Mouse (Mus musculus): Measurements from ENCODE around the gene Ddx19b. TPM values are rescaled to one million over a fixed set of nuclear protein-coding genes. Genes with fewer than 3 reads are reported as not detected.
"Not testable (repeated sequence)": the region's sequence is repeated elsewhere in the genome, so short reads cannot be mapped to it uniquely, and the experiment has no call there.

The Ddx19b gene
- polyA plus RNA-seq, 1 experiment, result not detected

GRCm38 (mm10) chr8:110981304-110981703, 50.2 kb downstream of the Ddx19b start:
- WGBS, result 94% methylated on average over 2 of the region's 2 CpGs
- no peak overlapping the region for H3K4me3 ChIP-seq (ENCODE audit: insufficient read depth, low read depth, low read length)
- H3K4me1 ChIP-seq (ENCODE audit: control insufficient read depth, insufficient read depth, low read length), result no peaks in the 10 kb centered on the region
- TF ChIP-seq POLR2A (IDR thresholded peaks at IDR 0.05; ENCODE audit: insufficient read depth, low read depth, low read length), result no peak
- TF ChIP-seq CTCF (IDR thresholded peaks at IDR 0.05; ENCODE audit: insufficient read depth, low read depth, low read length), result no peak
- no peak overlapping the region for H3K27ac ChIP-seq (ENCODE audit: insufficient read depth, low read depth, low read length)

DNA sequence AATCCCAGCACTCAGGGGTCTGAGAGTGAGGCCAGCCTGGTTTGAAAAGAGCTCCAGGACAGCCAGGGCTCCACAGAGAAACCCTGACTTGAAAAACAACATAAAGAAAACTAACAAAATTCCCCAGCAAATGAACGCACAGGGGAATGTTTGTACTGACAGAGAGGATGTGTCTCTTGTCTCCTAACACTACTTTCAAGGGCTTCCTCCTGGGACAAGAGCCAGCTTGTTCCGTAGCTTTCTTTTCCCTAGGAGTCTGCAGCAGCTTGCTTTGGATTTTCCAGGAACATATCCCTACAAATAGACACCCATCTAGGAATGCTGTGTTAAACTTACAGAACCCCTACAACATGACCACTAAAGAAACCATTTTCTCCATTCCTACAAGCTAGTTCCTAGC, 53.6 kb downstream of the Ddx19b start:
- 72% methylated on average over 2 of the region's 2 CpGs for WGBS
- not testable (repeated sequence) for H3K27ac ChIP-seq (ENCODE audit: insufficient read depth, low read depth, low read length); H3K4me3 ChIP-seq (ENCODE audit: insufficient read depth, low read depth, low read length); H3K4me1 ChIP-seq (ENCODE audit: control insufficient read depth, insufficient read depth, low read length)

DNA sequence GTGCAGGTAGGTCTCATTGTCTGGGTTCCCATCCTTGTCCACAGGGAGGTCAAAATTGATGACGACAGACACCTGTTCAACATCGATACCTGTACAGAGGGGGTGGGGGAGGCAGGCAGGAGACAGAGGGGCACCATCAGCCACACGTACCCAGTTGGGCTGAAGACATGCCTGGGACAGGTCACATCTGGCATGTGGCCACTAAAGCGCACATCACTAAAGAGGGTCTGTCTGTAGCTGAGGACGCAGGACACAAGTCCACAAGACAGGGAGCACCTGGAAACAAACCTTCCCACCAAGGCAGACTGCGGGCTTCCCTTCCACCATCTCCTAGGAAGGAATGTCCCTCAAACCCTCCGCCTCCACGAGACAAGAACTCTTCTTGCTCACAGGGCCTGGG, 55.0 kb downstream of the Ddx19b start:
- not testable (repeated sequence) for H3K4me1 ChIP-seq (ENCODE audit: control insufficient read depth, insufficient read depth, low read length); H3K4me3 ChIP-seq (ENCODE audit: insufficient read depth, low read depth, low read length); H3K27ac ChIP-seq (ENCODE audit: insufficient read depth, low read depth, low read length)
- 91% methylated on average over 8 of the region's 8 CpGs for WGBS

GRCm38 (mm10) chr8:110969910-110970770, 61.4 kb downstream of the Ddx19b start:
- Histone ChIP-seq H3K4me1 (ENCODE audit: control insufficient read depth, insufficient read depth, low read length) (peaks cover 24% of the 10 kb centered on the region), H3K4me3 (ENCODE audit: insufficient read depth, low read depth, low read length) (peak overlapping the region; percentile 52), H3K27ac (ENCODE audit: insufficient read depth, low read depth, low read length) (no peak overlapping the region)
- TF ChIP-seq CTCF (IDR thresholded peaks at IDR 0.05; ENCODE audit: insufficient read depth, low read depth, low read length), result no peak
- TF ChIP-seq POLR2A (IDR thresholded peaks at IDR 0.05; ENCODE audit: insufficient read depth, low read depth, low read length), result peak; percentile 88
- 6% methylated on average over 45 of the region's 45 CpGs for WGBS

DNA sequence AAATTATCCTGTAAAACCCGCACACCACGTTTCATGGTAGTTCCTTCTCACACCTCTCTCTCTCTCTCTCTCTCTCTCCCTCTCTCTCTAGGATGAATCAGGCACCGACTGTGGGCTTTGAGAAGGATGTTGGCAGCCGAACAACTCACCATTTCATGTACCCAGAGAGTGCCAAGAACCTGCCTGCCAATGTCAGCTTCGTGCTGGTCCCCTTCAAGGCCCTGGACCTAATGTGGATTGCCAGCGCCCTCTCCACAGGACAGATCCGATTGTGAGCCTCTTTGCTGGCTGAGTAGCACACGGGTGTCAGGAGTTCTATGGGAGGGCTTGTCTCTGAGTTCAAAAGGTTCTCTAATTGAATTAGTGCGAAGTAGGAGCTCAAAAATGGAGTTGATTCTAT, 64.2 kb downstream of the Ddx19b start:
- Histone ChIP-seq H3K4me3 (ENCODE audit: insufficient read depth, low read depth, low read length) (no peak overlapping the region), H3K4me1 (ENCODE audit: control insufficient read depth, insufficient read depth, low read length) (peaks cover 28% of the 10 kb centered on the region), H3K27ac (ENCODE audit: insufficient read depth, low read depth, low read length) (no peak overlapping the region)
- TF ChIP-seq CTCF (IDR thresholded peaks at IDR 0.05; ENCODE audit: insufficient read depth, low read depth, low read length) (no peak), POLR2A (IDR thresholded peaks at IDR 0.05; ENCODE audit: insufficient read depth, low read depth, low read length) (no peak)
- 41% methylated on average over 9 of the region's 9 CpGs for WGBS

GRCm38 (mm10) chr8:110966586-110966985, 65.0 kb downstream of the Ddx19b start:
- TF ChIP-seq POLR2A (IDR thresholded peaks at IDR 0.05; ENCODE audit: insufficient read depth, low read depth, low read length) (no peak), CTCF (IDR thresholded peaks at IDR 0.05; ENCODE audit: insufficient read depth, low read depth, low read length) (no peak)
- H3K4me1 ChIP-seq (ENCODE audit: control insufficient read depth, insufficient read depth, low read length), result peaks cover 28% of the 10 kb centered on the region
- WGBS, result 77% methylated on average over 8 of the region's 8 CpGs
- H3K4me3 ChIP-seq (ENCODE audit: insufficient read depth, low read depth, low read length), result no peak overlapping the region
- peak overlapping the region; percentile 48; the same call in 1 of the 2 replicates for H3K27ac ChIP-seq (ENCODE audit: insufficient read depth, low read depth, low read length)

DNA sequence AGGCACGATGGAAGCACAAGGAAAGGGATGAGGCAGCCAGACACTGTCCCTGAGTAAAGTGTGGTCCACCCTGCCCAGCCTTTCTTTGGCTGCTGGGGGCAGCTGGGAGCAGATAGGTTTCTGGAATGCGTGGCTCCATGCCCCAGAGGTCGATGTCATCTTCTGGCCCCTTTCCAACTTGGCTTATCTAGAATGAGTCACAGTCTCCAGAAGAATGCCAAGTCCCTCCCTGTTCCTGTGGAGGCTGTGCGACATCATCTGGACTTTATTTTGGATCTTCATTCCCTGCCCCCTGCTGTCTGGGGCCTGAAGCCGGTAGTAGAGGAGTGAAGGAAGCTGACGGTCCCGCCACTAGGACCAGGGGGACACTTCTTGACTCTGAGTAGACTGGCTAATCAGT, 66.0 kb downstream of the Ddx19b start:
- WGBS, result 12% methylated on average over 7 of the region's 7 CpGs
- H3K4me1 ChIP-seq (ENCODE audit: control insufficient read depth, insufficient read depth, low read length), result peaks cover 22% of the 10 kb centered on the region
- TF ChIP-seq CTCF (IDR thresholded peaks at IDR 0.05; ENCODE audit: insufficient read depth, low read depth, low read length), result no peak
- TF ChIP-seq POLR2A (IDR thresholded peaks at IDR 0.05; ENCODE audit: insufficient read depth, low read depth, low read length), result no peak
- H3K4me3 ChIP-seq (ENCODE audit: insufficient read depth, low read depth, low read length), result no peak overlapping the region
- peak overlapping the region; percentile 70 for H3K27ac ChIP-seq (ENCODE audit: insufficient read depth, low read depth, low read length)

- WGBS, result 28% methylated on average over 7 of the region's 7 CpGs
- no peak for TF ChIP-seq CTCF (IDR thresholded peaks at IDR 0.05; ENCODE audit: insufficient read depth, low read depth, low read length)
- TF ChIP-seq POLR2A (IDR thresholded peaks at IDR 0.05; ENCODE audit: insufficient read depth, low read depth, low read length), result no peak
- Histone ChIP-seq H3K27ac (ENCODE audit: insufficient read depth, low read depth, low read length) (peak overlapping the region; percentile 70), H3K4me1 (ENCODE audit: control insufficient read depth, insufficient read depth, low read length) (peaks cover 21% of the 10 kb centered on the region), H3K4me3 (ENCODE audit: insufficient read depth, low read depth, low read length) (no peak overlapping the region)
Measured at GRCm38 (mm10) chr8:110964666-110965065, 66.9 kb downstream of the Ddx19b start.

GRCm38 (mm10) chr8:110963051-110963450, 68.5 kb downstream of the Ddx19b start:
- WGBS, result 91% methylated on average over 2 of the region's 2 CpGs

More at GRCm38 (mm10) chr8:110963051-110963450, 68.5 kb downstream of the Ddx19b start:
- TF ChIP-seq CTCF (IDR thresholded peaks at IDR 0.05; ENCODE audit: insufficient read depth, low read depth, low read length), result no peak
- no peak for TF ChIP-seq POLR2A (IDR thresholded peaks at IDR 0.05; ENCODE audit: insufficient read depth, low read depth, low read length)
- Histone ChIP-seq H3K4me1 (ENCODE audit: control insufficient read depth, insufficient read depth, low read length) (peaks cover 21% of the 10 kb centered on the region), H3K27ac (ENCODE audit: insufficient read depth, low read depth, low read length) (no peak overlapping the region), H3K4me3 (ENCODE audit: insufficient read depth, low read depth, low read length) (no peak overlapping the region)
